Mouse (Mus musculus) right cerebral cortex, postnatal 36 days (tissue): ENCODE measurements at regions not wholly inside any gene's neighbourhood (a gene's known extent, or its start where the extent isn't known, plus 50 kb on each side); places are given as distances from the start of the nearest gene placed in this dataset.

Experiments used
- DNase-seq, 2 experiments: peaks; one replicate each; pipeline ENCODE4 v3.0.0; 2022; ENCODE audit warnings: low spot score in 2 of 2, mixed read lengths in 1 of 2

DNA sequence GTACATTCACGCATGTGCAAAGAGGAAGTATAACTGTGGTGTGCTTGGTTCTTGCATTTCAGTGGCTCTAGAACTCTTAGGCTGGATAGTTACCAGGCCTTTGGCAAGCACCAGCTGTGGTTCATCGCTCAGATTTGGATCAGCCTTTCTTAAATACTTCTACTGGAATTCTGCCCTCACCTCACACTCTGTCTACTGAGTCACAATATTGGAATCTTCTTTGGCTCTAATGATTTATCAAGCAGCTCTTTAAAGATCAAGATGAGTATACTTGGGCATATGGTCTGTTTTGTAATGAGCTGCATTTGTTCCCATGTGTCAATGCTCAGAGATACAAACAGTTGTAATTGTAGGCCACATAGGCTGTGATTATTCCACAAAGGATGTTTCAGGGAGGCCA is 197.5 kb downstream of the Icos start:
- no peak for DNase-seq

- DNase-seq = no peak
These were observed 201.7 kb downstream of the Icos start for GRCm38 (mm10) chr1:61179461-61179860.

GRCm38 (mm10) chr1:61181099-61181821 is 203.5 kb downstream of the Icos start:
- peak; percentile 76 to 77 for DNase-seq

DNA sequence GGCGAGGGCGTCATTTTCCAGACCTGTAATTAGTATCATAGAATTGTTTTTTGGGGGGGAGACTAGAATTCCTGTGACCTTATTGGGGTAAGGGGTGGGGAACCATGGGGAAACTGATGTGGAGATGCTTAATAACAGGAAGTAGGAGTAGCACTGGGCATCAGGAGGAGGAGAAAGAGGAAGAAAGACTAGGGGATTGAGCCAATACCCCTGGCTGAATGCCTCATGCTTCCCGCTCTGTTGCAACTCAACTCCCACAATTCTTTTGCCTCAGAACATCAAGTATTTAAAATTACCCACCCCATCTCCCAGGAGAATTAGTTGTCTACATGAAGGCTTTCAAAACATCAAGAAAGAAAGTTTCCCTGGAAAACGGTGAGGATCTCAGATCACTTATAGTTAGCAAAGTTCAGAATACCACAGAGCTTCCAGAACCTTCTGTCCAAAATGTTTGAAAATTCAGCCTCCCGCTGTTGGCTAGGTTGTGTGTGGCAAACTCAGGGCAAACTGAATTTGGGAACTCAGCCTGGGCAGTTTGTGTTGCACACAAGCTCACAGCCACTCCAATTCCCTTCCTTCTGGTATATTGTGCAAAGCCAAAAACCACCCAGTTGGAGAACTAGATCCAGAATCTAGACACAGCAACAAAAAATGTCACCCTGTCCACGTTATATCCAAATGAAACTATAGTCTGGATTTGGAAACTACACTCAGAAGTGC is 209.8 kb downstream of the Icos start:
- DNase-seq = no peak

GRCm38 (mm10) chr1:61190921-61191320 is 213.2 kb downstream of the Icos start:
- DNase-seq = no peak

GRCm38 (mm10) chr1:61198549-61199062 is 220.9 kb downstream of the Icos start:
- DNase-seq = no peak

DNA sequence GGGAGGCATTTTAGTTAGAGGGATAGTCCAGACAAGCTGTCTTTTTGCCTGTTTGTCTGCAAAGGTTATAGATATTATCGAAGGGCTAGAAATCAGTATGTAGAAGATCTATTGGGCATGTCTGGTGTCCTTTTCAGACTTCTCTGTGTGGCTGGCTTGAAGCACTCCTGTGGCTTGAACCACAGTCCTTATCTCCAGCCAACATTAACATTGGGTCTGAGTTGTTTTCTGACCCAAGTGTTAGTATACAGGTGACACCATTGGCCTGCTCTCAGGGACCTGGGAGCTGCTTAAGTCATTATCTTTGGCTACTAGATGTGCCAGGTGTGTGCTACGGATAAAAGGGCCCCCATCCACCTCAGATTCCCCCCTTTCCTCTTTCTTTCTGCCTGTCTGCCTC is 223.3 kb downstream of the Icos start:
- DNase-seq = no peak

- DNase-seq = no peak
These were observed 224.4 kb downstream of the Icos start for GRCm38 (mm10) chr1:61202079-61202478.

- no peak for DNase-seq
These were observed 225.4 kb downstream of the Icos start for GRCm38 (mm10) chr1:61203170-61203569.

- DNase-seq = no peak
These were observed 225.9 kb downstream of the Icos start for GRCm38 (mm10) chr1:61203612-61204011.

- no peak for DNase-seq
These were observed 227.4 kb downstream of the Icos start for GRCm38 (mm10) chr1:61205137-61205536.

GRCm38 (mm10) chr1:61206861-61207380 is 229.2 kb downstream of the Icos start:
- no peak for DNase-seq

DNA sequence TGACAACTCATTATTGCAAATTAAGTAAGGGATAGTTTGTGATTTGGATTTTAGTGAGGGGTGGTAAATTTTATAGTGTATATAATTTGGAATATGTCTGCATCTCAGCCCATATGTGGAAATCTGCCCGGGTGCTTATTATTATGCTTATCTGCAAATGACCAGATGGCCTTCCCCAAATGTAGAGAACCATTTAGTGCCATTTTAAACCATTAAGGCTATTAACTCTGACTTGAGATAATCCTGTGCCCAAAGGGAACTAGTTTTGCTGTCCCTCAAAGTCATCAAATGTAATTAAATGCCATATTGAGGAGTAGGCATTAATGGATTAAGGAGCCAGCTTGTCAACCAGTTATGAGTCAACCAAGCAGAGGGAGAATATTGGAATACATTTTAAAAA is 230.7 kb downstream of the Icos start:
- DNase-seq = no peak

DNA sequence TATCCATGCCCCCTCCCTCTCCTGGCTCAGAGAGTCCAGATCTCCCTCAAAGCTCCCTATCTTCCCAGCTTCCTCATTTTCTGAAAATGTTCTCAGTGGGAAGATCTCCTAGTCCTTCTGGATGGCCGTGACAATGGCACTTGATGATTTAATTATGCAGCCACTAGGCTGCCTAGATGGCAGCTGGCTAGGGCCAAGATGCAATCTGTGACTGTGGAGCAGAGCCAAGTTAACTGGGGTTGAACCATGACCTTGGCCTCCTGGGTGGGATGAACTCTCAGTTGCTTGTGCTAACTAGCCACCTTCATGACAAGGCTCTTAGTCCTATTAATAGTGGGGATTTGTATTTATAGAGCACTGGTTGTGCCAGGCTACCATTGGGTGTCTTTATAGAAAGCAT is 243.4 kb downstream of the Icos start:
- DNase-seq = no peak

- no peak for DNase-seq
These were observed 251.2 kb downstream of the Icos start for GRCm38 (mm10) chr1:61228942-61229341.

- DNase-seq = no peak
These were observed 255.3 kb downstream of the Icos start for GRCm38 (mm10) chr1:61233001-61233400.

DNA sequence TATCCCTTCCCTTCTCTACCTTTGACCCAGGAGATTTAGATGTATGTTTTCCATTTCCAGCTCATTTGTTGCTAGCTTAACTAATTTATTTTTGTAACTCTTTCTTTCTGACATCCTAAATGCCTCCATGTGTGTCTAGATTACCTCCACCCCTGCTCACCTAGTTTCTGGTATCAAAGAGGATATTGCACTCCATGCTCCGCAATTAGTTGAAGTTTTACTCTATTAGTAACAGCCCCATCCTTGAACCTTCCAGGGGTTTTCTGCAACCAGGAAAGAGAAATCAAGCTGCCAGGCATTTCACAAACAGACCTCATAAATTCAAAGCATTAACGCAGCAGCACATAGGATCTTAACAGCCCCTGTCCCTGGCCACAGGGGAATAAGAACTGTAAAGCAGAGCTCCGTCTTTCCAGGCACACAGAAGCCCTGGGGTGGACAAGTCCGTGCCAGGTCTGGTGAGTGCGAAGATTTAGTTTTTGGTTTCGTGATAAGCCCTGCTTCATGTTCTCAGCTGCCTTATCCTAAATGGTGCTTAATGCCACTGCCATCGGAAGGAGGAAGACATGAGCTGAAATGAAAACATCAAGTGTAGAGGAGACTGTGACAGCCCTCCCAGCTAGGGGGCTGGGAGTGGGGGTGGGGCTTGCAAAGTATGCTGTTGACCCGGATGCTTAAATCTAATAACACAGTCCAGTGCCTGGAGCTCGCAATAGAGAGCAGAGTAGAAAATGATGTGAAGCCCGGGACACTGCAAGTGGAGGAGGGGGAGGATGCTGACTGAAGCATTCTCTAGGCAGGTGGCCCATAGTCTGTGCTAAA is 256.0 kb downstream of the Icos start:
- DNase-seq = no peak

GRCm38 (mm10) chr1:61234298-61234682 is 256.6 kb downstream of the Icos start:
- no peak for DNase-seq

DNA sequence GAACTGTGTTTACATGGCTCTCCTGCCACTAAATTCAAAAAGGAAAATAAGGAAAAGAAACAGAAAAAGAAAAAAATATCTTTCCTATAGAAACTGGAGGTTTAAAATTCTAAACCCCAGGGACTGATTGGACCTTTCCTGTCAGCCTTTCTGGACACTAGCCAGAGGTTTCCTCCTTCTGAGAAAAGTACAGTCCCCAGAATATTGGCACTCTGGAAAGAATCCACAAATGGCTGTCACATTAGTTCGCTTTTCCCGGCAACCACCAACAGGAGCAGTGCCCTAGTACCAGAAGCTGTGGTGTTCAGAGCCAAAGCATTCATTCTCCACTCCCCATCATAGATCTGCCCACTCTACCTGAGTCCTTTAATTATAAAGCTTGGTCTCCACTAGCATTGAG is 258.8 kb downstream of the Icos start:
- DNase-seq = no peak

- DNase-seq = no peak
These were observed 260.9 kb downstream of the Icos start for GRCm38 (mm10) chr1:61238668-61239067.

DNA sequence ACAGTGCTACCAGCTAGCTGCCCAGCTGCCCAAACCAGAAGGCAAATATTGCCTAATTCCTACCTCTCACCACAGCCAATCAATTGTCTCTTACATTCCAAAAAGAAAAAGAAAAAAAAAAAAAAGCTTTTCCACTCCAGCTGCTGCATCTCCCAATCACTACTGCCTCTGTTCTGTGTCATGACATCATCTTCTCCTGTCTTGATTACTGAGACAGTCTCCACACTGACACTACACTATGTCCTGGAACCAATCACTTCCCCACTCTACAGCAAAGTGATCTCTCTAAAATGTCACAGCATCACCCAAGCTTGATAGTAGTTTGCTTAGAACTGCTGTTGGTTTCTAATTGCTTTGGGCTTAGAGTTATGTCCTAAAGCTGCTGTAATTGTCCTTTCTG is 279.8 kb downstream of the Icos start:
- DNase-seq = no peak

GRCm38 (mm10) chr1:61263466-61263865 is 285.7 kb downstream of the Icos start:
- no peak for DNase-seq
